Mouse (Mus musculus) midbrain, embryonic 15.5 days (tissue): Measurements from ENCODE around the gene Col5a3. TPM values are rescaled to one million over a fixed set of nuclear protein-coding genes. Genes with fewer than 3 reads are reported as not detected.

ENCODE experiments used
- ATAC-seq: fragments of 200-750 bp; cut with Nextera tagmentation; replicated peaks from 2 replicates; pipeline ENCODE4 v1.8.0; 2017; ENCODE audit warnings: moderate TSS enrichment
- H3K27ac ChIP-seq: fragments of 300-500 bp; sonication (generic); 2 replicates; pipeline ENCODE4 v1.5.1; 2015; ENCODE audit warnings: mild to moderate bottlenecking, inconsistent platforms
- H3K27me3 ChIP-seq: fragments of 300-500 bp; sonication (generic); replicated peaks from 2 replicates; pipeline ENCODE4 v1.6.1; 2015; ENCODE audit warnings: inconsistent platforms
- H3K36me3 ChIP-seq: fragments of 300-500 bp; sonication (generic); replicated peaks from 2 replicates; pipeline ENCODE4 v1.6.1; 2015; ENCODE audit warnings: inconsistent platforms
- H3K4me1 ChIP-seq: fragments of 300-500 bp; sonication (generic); 2 replicates; pipeline ENCODE4 v1.6.1; 2015; ENCODE audit warnings: inconsistent platforms
- H3K4me2 ChIP-seq: fragments of 300-500 bp; sonication (generic); 2 replicates; pipeline ENCODE4 v1.6.1; 2015; ENCODE audit warnings: inconsistent platforms, mild to moderate bottlenecking, moderate library complexity
- H3K4me3 ChIP-seq: fragments of 300-500 bp; sonication (generic); 2 replicates; pipeline ENCODE4 v1.5.1; 2015; ENCODE audit warnings: mild to moderate bottlenecking, inconsistent platforms
- H3K9ac ChIP-seq: fragments of 300-500 bp; sonication (generic); 2 replicates; pipeline ENCODE4 v1.6.1; 2015; ENCODE audit warnings: mild to moderate bottlenecking, inconsistent platforms
- H3K9me3 ChIP-seq: fragments of 300-500 bp; sonication (generic); 2 replicates; pipeline ENCODE4 v1.6.1; 2016; ENCODE audit warnings: inconsistent platforms
- WGBS: fragments of 180-500 bp; shearing (Covaris S2); methylation state at CpG from one replicate; pipeline ENCODE4 v1.1.7; 2015; ENCODE audit warnings: mixed read lengths; 5-methylcytosine and 5-hydroxymethylcytosine counted together
- polyA plus RNA-seq: library from polyadenylated mRNA; unstranded; fragments of >200 nt; fragmentation: Nextera tagmentation; extraction: Ambion mirVana; gene quantifications from 2 replicates; pipeline ENCODE4 v1.2.1, GENCODE M21; 2015

The Col5a3 gene
- polyA plus RNA-seq, 1 experiment from 2014 or later, result 0.85 TPM

GRCm38 (mm10) chr9:20758243-20758642, 56.6 kb downstream of the Col5a3 start:
- no peak overlapping the region for H3K4me2 ChIP-seq
- H3K27ac ChIP-seq, result no peak overlapping the region
- H3K27me3 ChIP-seq, result no peaks in the 10 kb centered on the region
- H3K9ac ChIP-seq, result no peak overlapping the region
- WGBS, result 74% methylated on average over 2 of the region's 2 CpGs
- no peaks in the 10 kb centered on the region for H3K9me3 ChIP-seq
- H3K4me1 ChIP-seq, result no peaks in the 10 kb centered on the region; the same call in 1 of the 2 replicates
- no peak for ATAC-seq
- no peaks in the 10 kb centered on the region for H3K36me3 ChIP-seq
- no peak overlapping the region for H3K4me3 ChIP-seq

- no peak for ATAC-seq
- Histone ChIP-seq H3K4me1 (no peaks in the 10 kb centered on the region; the same call in 1 of the 2 replicates), H3K27ac (no peak overlapping the region), H3K9me3 (no peaks in the 10 kb centered on the region), H3K4me2 (no peak overlapping the region), H3K36me3 (no peaks in the 10 kb centered on the region), H3K27me3 (no peaks in the 10 kb centered on the region), H3K9ac (no peak overlapping the region), H3K4me3 (no peak overlapping the region)
- 62% methylated on average over 6 of the region's 6 CpGs for WGBS
Observed at GRCm38 (mm10) chr9:20757087-20757955, 57.5 kb downstream of the Col5a3 start.

- no peaks in the 10 kb centered on the region for H3K27me3 ChIP-seq
- no peak overlapping the region for H3K27ac ChIP-seq
- H3K4me2 ChIP-seq, result no peak overlapping the region
- 87% methylated on average over 4 of the region's 4 CpGs for WGBS
- no peaks in the 10 kb centered on the region for H3K36me3 ChIP-seq
- ATAC-seq, result no peak
- H3K9me3 ChIP-seq, result no peaks in the 10 kb centered on the region
- no peak overlapping the region for H3K4me3 ChIP-seq
- H3K9ac ChIP-seq, result no peak overlapping the region
- no peaks in the 10 kb centered on the region for H3K4me1 ChIP-seq
Observed at GRCm38 (mm10) chr9:20756081-20756700, 58.7 kb downstream of the Col5a3 start.

- no peak overlapping the region for H3K27ac ChIP-seq
- 90% methylated on average over 2 of the region's 2 CpGs for WGBS
- no peak overlapping the region for H3K4me3 ChIP-seq
- H3K36me3 ChIP-seq, result no peaks in the 10 kb centered on the region
- no peaks in the 10 kb centered on the region for H3K9me3 ChIP-seq
- no peak for ATAC-seq
- H3K4me2 ChIP-seq, result no peak overlapping the region
- no peak overlapping the region for H3K9ac ChIP-seq
- H3K27me3 ChIP-seq, result no peaks in the 10 kb centered on the region
- no peaks in the 10 kb centered on the region for H3K4me1 ChIP-seq
Observed at GRCm38 (mm10) chr9:20754335-20754734, 60.5 kb downstream of the Col5a3 start.

- no peaks in the 10 kb centered on the region for H3K36me3 ChIP-seq
- 67% methylated on average over 6 of the region's 6 CpGs for WGBS
- H3K4me3 ChIP-seq, result no peak overlapping the region
- no peak overlapping the region for H3K9ac ChIP-seq
- H3K9me3 ChIP-seq, result no peaks in the 10 kb centered on the region
- 0 out of 2 replicates have a peak, but pooled peaks cover 6% of the 10 kb centered on the region for H3K4me1 ChIP-seq
- no peak overlapping the region for H3K4me2 ChIP-seq
- no peak overlapping the region for H3K27ac ChIP-seq
- peak; percentile 57 for ATAC-seq
- no peaks in the 10 kb centered on the region for H3K27me3 ChIP-seq
Observed at GRCm38 (mm10) chr9:20751477-20752029, 63.3 kb downstream of the Col5a3 start.

- Histone ChIP-seq H3K4me1 (peaks cover 19% of the 10 kb centered on the region), H3K4me3 (no peak overlapping the region), H3K9me3 (no peaks in the 10 kb centered on the region), H3K4me2 (no peak overlapping the region), H3K27me3 (no peaks in the 10 kb centered on the region), H3K27ac (no peak overlapping the region), H3K36me3 (no peaks in the 10 kb centered on the region), H3K9ac (no peak overlapping the region)
- WGBS, result 80% methylated on average over 5 of the region's 5 CpGs
- no peak for ATAC-seq
Observed at GRCm38 (mm10) chr9:20749213-20749612, 65.7 kb downstream of the Col5a3 start.

- WGBS, result 87% methylated on average over 3 of the region's 3 CpGs
- peaks cover 21% of the 10 kb centered on the region for H3K4me1 ChIP-seq
- H3K9ac ChIP-seq, result no peak overlapping the region
- no peaks in the 10 kb centered on the region for H3K9me3 ChIP-seq
- no peaks in the 10 kb centered on the region for H3K36me3 ChIP-seq
- H3K27me3 ChIP-seq, result no peaks in the 10 kb centered on the region
- ATAC-seq, result no peak
- H3K27ac ChIP-seq, result no peak overlapping the region
- no peak overlapping the region for H3K4me3 ChIP-seq
- no peak overlapping the region for H3K4me2 ChIP-seq
Observed at GRCm38 (mm10) chr9:20748540-20748939, 66.3 kb downstream of the Col5a3 start.

- H3K9me3 ChIP-seq, result no peaks in the 10 kb centered on the region
- H3K9ac ChIP-seq, result no peak overlapping the region
- 8% methylated on average over 3 of the region's 3 CpGs for WGBS
- peaks cover 21% of the 10 kb centered on the region for H3K4me1 ChIP-seq
- H3K36me3 ChIP-seq, result no peaks in the 10 kb centered on the region
- H3K27ac ChIP-seq, result no peak overlapping the region
- ATAC-seq, result no peak
- no peaks in the 10 kb centered on the region; the same call in 1 of the 2 replicates for H3K27me3 ChIP-seq
- H3K4me2 ChIP-seq, result no peak overlapping the region
- H3K4me3 ChIP-seq, result no peak overlapping the region
Observed at GRCm38 (mm10) chr9:20747682-20748081, 67.2 kb downstream of the Col5a3 start.

GRCm38 (mm10) chr9:20746017-20746660, 68.7 kb downstream of the Col5a3 start, which contains the start of gene Olfm2:
Gene Olfm2 (minus strand): TSS chr9:20746349.
- H3K4me2 ChIP-seq, result peak within 1 kb of the TSS; percentile 78
- no peaks in the 10 kb centered on the region for H3K36me3 ChIP-seq
- peak within 1 kb of the TSS; percentile 80 for H3K4me3 ChIP-seq
- H3K9me3 ChIP-seq, result no peaks in the 10 kb centered on the region
- no peaks in the 10 kb centered on the region; the same call in 1 of the 2 replicates for H3K27me3 ChIP-seq
- peaks cover 21% of the 10 kb centered on the region for H3K4me1 ChIP-seq
- H3K27ac ChIP-seq, result peak within 1 kb of the TSS; percentile 68
- under 1% methylated on average over 34 of the region's 50 CpGs for WGBS
- peak; percentile 57 for ATAC-seq
- peak within 1 kb of the TSS; percentile 87 for H3K9ac ChIP-seq

GRCm38 (mm10) chr9:20745129-20745966, 69.5 kb downstream of the Col5a3 start:
- WGBS, result 8% methylated on average over 17 of the region's 17 CpGs
- Histone ChIP-seq H3K27ac (peak overlapping the region; percentile 68), H3K4me2 (peak overlapping the region; percentile 78), H3K9me3 (no peaks in the 10 kb centered on the region), H3K4me3 (peak overlapping the region; percentile 80), H3K9ac (peak overlapping the region; percentile 87), H3K4me1 (peaks cover 24% of the 10 kb centered on the region), H3K27me3 (no peaks in the 10 kb centered on the region; the same call in 1 of the 2 replicates), H3K36me3 (no peaks in the 10 kb centered on the region)
- ATAC-seq, result peak; percentile 53

- Histone ChIP-seq H3K4me1 (peaks cover 26% of the 10 kb centered on the region), H3K9ac (no peak overlapping the region; the same call in 1 of the 2 replicates), H3K27ac (no peak overlapping the region), H3K27me3 (no peaks in the 10 kb centered on the region; the same call in 1 of the 2 replicates), H3K9me3 (no peaks in the 10 kb centered on the region), H3K36me3 (no peaks in the 10 kb centered on the region), H3K4me2 (peak overlapping the region; percentile 78), H3K4me3 (peak overlapping the region; percentile 80)
- ATAC-seq, result no peak
- WGBS, result 11% methylated on average over 22 of the region's 22 CpGs
Observed at GRCm38 (mm10) chr9:20743946-20744738, 70.7 kb downstream of the Col5a3 start.
